Comparison of ENCODE assay signal across 43 mouse cellular contexts in the genomic region with DNA sequence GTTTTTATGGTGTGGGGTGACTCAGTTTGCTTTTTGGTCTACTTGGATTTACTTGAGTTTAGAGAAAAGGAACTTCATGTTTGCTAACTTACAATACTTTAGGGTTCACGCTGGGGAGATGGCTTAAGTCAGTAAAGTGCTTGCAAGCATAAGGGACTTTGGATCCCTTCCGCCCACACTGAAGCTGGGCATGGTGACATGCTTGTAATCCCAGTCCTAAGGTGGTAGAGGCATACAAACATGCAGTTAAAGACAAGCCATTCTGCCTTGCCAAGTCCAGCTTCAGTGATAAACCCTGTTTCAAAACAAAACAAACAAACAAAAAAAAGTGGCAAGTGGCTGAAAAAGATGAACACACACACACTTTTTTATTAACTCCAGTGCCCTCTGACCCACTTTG. TPM values are rescaled to one million over a fixed set of nuclear protein-coding genes. Genes with fewer than 3 reads are reported as not detected.
"Had no signal": no experiment of that assay in that cellular context is flagged by ENCODE, and none has a peak within 500 bp of the region (broad histone marks: within the 10 kb centered on the region; RNA-seq: fewer than 3 reads in every experiment).

No protein-coding gene starts in this region.

- H3K4me3 ChIP-seq: heart, embryonic 10.5 days; heart, embryonic 12.5 days; heart, embryonic 13.5 days; heart, embryonic 15.5 days; hindbrain, embryonic 10.5 days; hindbrain, embryonic 12.5 days; hindbrain, embryonic 13.5 days; hindbrain, embryonic 15.5 days; intestine, embryonic 15.5 days; kidney, embryonic 15.5 days; layer of hippocampus, adult 2 months had no signal

- H3K4me2 ChIP-seq: heart, embryonic 11.5 days; heart, embryonic 12.5 days; heart, embryonic 13.5 days; heart, embryonic 15.5 days; hindbrain, embryonic 12.5 days; hindbrain, embryonic 13.5 days; hindbrain, embryonic 14.5 days; hindbrain, embryonic 15.5 days; intestine, embryonic 15.5 days; kidney, embryonic 15.5 days had no signal

- DNase-seq: heart, postnatal 10 days; heart, postnatal 14 days; heart, postnatal 36 days; heart, postnatal 4 days; kidney, adult 11 months; kidney, adult 18-20 months; kidney, adult 2 months; kidney, adult 8-10 months; kidney, adult 9 months; kidney, postnatal 10 days; kidney, postnatal 14 days; kidney, postnatal 25 days; kidney, postnatal 36 days; kidney, postnatal 4 days; layer of hippocampus, adult 9-11 months; layer of hippocampus, postnatal 36 days had no signal

- H3K36me3 ChIP-seq: heart, embryonic 15.5 days; intestine, embryonic 15.5 days had no signal

- H3K4me1 ChIP-seq: heart, embryonic 10.5 days; heart, embryonic 12.5 days; heart, embryonic 13.5 days; heart, embryonic 15.5 days; hindbrain, embryonic 10.5 days; hindbrain, embryonic 12.5 days; hindbrain, embryonic 13.5 days; hindbrain, embryonic 15.5 days; intestine, embryonic 15.5 days; kidney, embryonic 15.5 days had no signal

- H3K9ac ChIP-seq: heart, embryonic 12.5 days; heart, embryonic 13.5 days; heart, embryonic 15.5 days; hindbrain, embryonic 12.5 days; hindbrain, embryonic 13.5 days; hindbrain, embryonic 14.5 days; hindbrain, embryonic 15.5 days; intestine, embryonic 15.5 days; kidney, embryonic 15.5 days had no signal

- ATAC-seq: hindbrain, embryonic 16.5 days; hindbrain, postnatal 0 days; inflammation-experienced regulatory T-cells, adult 6 months; intestine, embryonic 15.5 days; intestine, embryonic 16.5 days; intestine, postnatal 0 days had no signal

- H3K9me3 ChIP-seq: heart, embryonic 10.5 days; heart, embryonic 12.5 days; heart, embryonic 13.5 days; heart, embryonic 15.5 days; hindbrain, embryonic 10.5 days; hindbrain, embryonic 12.5 days; hindbrain, embryonic 13.5 days; hindbrain, embryonic 15.5 days; intestine, embryonic 15.5 days; kidney, embryonic 15.5 days had no signal

- H3K27me3 ChIP-seq: heart, embryonic 12.5 days; heart, embryonic 13.5 days; heart, embryonic 15.5 days; hindbrain, embryonic 12.5 days; hindbrain, embryonic 13.5 days; hindbrain, embryonic 15.5 days; intestine, embryonic 15.5 days; kidney, embryonic 15.5 days had no signal

- H3K27ac ChIP-seq: heart, embryonic 10.5 days; heart, embryonic 13.5 days; heart, embryonic 15.5 days; hindbrain, embryonic 10.5 days; hindbrain, embryonic 12.5 days; hindbrain, embryonic 13.5 days; hindbrain, embryonic 14.5 days; hindbrain, embryonic 15.5 days; hindbrain, postnatal 0 days; intestine, embryonic 15.5 days; kidney, embryonic 15.5 days; kidney, postnatal 0 days; layer of hippocampus, adult 2 months had no signal

RNA-seq across cellular contexts. Expression of a gene that starts 31.2 kb away (rescaled TPM):
- total RNA-seq: heart, adult 8-10 months; heart, postnatal 10 days; heart, postnatal 14 days; heart, postnatal 25 days; heart, postnatal 36 days; heart, postnatal 4 days; hematopoietic stem cell, adult 5-6 weeks; hindbrain, postnatal 0 days; layer of hippocampus, adult 18-20 months; layer of hippocampus, adult 2 months; layer of hippocampus, adult 8-10 months; layer of hippocampus, postnatal 10 days; layer of hippocampus, postnatal 14 days; layer of hippocampus, postnatal 25 days; layer of hippocampus, postnatal 36 days had no signal

RNA-seq across cellular contexts. Expression of a gene that starts 57.9 kb away (rescaled TPM):
- polyA plus RNA-seq: inflammation-experienced regulatory T-cells, adult 6 months had no signal
